ENCODE assay signal across 8 mouse cellular contexts in genomic region chr12:112620354-112621061, GRCm38 (mm10). TPM values are rescaled to one million over a fixed set of nuclear protein-coding genes. Genes with fewer than 3 reads are reported as not detected.
DNase-seq lines count a peak whose midpoint lies in the region; ATAC-seq and TF ChIP-seq lines count a peak whose summit lies in the region.

No protein-coding gene starts in this region.

- 10% methylated on average over 16 of the region's 16 CpGs for WGBS in liver, embryonic 13.5 days (ENCODE audit: insufficient replicate concordance)

- peak overlapping the region; percentile 87 for H3K4me3 ChIP-seq in gastrocnemius, adult 2 months
- peak overlapping the region; percentile 59 for H3K4me3 ChIP-seq in liver, embryonic 13.5 days (replicated peaks)

- DNase-seq in embryo, embryonic 10 days (ENCODE audit: low spot score), result peak; percentile 33
- DNase-seq in embryo, embryonic 11 days, result no peak
- DNase-seq in CD4-positive helper T cell, adult 2 months (ENCODE audit: low read depth, low spot score), result peak; percentile 42
- peak; percentile 86 for DNase-seq in gastrocnemius, adult 2 months
- DNase-seq in liver, embryonic 13.5 days, result no peak
- DNase-seq in thymus, postnatal 14 days, result peak; percentile 34
- DNase-seq in right cerebral cortex, postnatal 4 days, result no peak
- no peak for DNase-seq in layer of hippocampus, postnatal 36 days

- H3K36me3 ChIP-seq in liver, embryonic 13.5 days, result no peaks in the 10 kb centered on the region

- intact Hi-C loops in gastrocnemius, adult 2 months (cut with DNase I), result no loop called here

- peaks cover 35% of the 10 kb centered on the region for H3K27me3 ChIP-seq in liver, embryonic 13.5 days

- peak overlapping the region; percentile 87 for H3K4me2 ChIP-seq in liver, embryonic 13.5 days

- peak overlapping the region; percentile 72 for H3K9ac ChIP-seq in liver, embryonic 13.5 days

- TF ChIP-seq CTCF in gastrocnemius, adult 2 months (IDR thresholded peaks at IDR 0.05), result no peak

- peak overlapping the region; percentile 99 for H3K27ac ChIP-seq in gastrocnemius, adult 2 months
- H3K27ac ChIP-seq in liver, embryonic 13.5 days, result peak overlapping the region; percentile 55

- H3K9me3 ChIP-seq in liver, embryonic 13.5 days (replicated peaks), result no peaks in the 10 kb centered on the region

- H3K4me1 ChIP-seq in liver, embryonic 13.5 days (replicated peaks), result peaks cover 67% of the 10 kb centered on the region

- ATAC-seq in liver, embryonic 13.5 days (ENCODE audit: low read depth), result no peak

RNA-seq across cellular contexts. Expression of gene Adssl1, which starts 0.7 kb away (rescaled TPM):
- total RNA-seq in gastrocnemius, adult 2 months (2021), result 1,000 to 10,000 TPM; 1,028 to 1,061 TPM
- polyA plus RNA-seq in liver, embryonic 13.5 days (2015; fragmentation: Nextera tagmentation; extraction: Ambion mirVana), result 6.7 and 7.5 TPM in 2 replicates
- total RNA-seq in layer of hippocampus, postnatal 36 days (2021), result 10 to 100 TPM; 11.9 to 12.6 TPM

RNA-seq across cellular contexts. Expression of gene Siva1, which starts 24.0 kb away (rescaled TPM):
- total RNA-seq in gastrocnemius, adult 2 months (2021), result 10 to 100 TPM; 18.6 to 25.3 TPM
- polyA plus RNA-seq in liver, embryonic 13.5 days (2015; fragmentation: Nextera tagmentation; extraction: Ambion mirVana), result 120 and 148 TPM in 2 replicates
- total RNA-seq in layer of hippocampus, postnatal 36 days (2021), result 10 to 100 TPM; 20.2 to 24.0 TPM

RNA-seq across cellular contexts. Expression of gene Inf2, which starts 31.9 kb away (rescaled TPM):
- total RNA-seq in gastrocnemius, adult 2 months (2021), result 10 to 100 TPM in 1 of 2 experiments, 1 to 10 TPM in 1; 8.2 to 13.0 TPM
- 1.4 and 2.1 TPM in 2 replicates for polyA plus RNA-seq in liver, embryonic 13.5 days (2015; fragmentation: Nextera tagmentation; extraction: Ambion mirVana)
- 100 to 1,000 TPM; 127 to 142 TPM for total RNA-seq in layer of hippocampus, postnatal 36 days (2021)

RNA-seq across cellular contexts. Expression of gene Akt1, which starts 54.2 kb away (rescaled TPM):
- 10 to 100 TPM; 50.9 to 59.3 TPM for total RNA-seq in gastrocnemius, adult 2 months (2021)
- polyA plus RNA-seq in liver, embryonic 13.5 days (2015; fragmentation: Nextera tagmentation; extraction: Ambion mirVana), result 13.8 and 17.9 TPM in 2 replicates
- 100 to 1,000 TPM; 145 to 156 TPM for total RNA-seq in layer of hippocampus, postnatal 36 days (2021)

RNA-seq across cellular contexts. Expression of gene Zbtb42, which starts 58.1 kb away (rescaled TPM):
- total RNA-seq in gastrocnemius, adult 2 months (2021), result under 1 TPM; 0.64 to 0.81 TPM
- 0.40 and 0.71 TPM in 2 replicates for polyA plus RNA-seq in liver, embryonic 13.5 days (2015; fragmentation: Nextera tagmentation; extraction: Ambion mirVana)
- total RNA-seq in layer of hippocampus, postnatal 36 days (2021), result under 1 TPM; 0.37 to 0.38 TPM

Comparison
In these comparisons a context has a peak if more than half of its experiments do, and no peak if none do; other contexts are left out.
1. DNase-seq: peak in embryo, embryonic 10 days (single experiment), CD4-positive helper T cell, adult 2 months (single experiment), gastrocnemius, adult 2 months (single experiment) and thymus, postnatal 14 days (single experiment); none in embryo, embryonic 11 days (single experiment), liver, embryonic 13.5 days (single experiment), right cerebral cortex, postnatal 4 days (single experiment) and layer of hippocampus, postnatal 36 days (0 of 2).
2. RNA of gene Adssl1, which starts 0.7 kb away (total RNA-seq): 1,028 to 1,061 TPM in gastrocnemius, adult 2 months; 11.9 to 12.6 TPM in layer of hippocampus, postnatal 36 days; every median in the first group is over 10 times any median in the second.
3. RNA of gene Inf2, which starts 31.9 kb away (total RNA-seq): 127 to 142 TPM in layer of hippocampus, postnatal 36 days; 8.2 to 13.0 TPM in gastrocnemius, adult 2 months; every median in the first group is over 4 times any median in the second.